13 mouse cellular contexts compared by ENCODE assay signal in the genomic region with DNA sequence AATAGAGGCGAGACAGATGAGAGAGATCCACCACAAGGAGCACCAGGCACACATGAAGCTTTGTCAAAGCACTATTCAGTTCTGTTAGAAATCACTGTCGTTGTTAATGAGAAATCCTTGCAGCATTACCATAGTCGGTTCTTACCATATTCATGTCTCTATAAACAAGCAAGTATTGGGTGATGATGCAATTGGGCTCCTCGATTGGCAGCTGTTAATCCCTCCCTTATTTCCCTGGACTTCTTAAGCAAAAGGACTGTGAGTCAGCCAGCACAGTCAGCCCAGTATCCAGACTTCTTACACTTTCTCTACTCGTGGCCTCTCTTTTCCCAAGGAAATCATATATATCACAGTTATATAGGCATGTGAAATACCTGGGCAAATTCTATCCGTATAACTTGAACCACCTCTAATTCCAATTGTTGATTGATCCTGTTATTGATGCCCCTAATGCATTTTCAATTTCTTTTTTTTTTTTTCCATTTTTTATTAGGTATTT.
"Had no signal": no experiment of that assay in that cellular context is flagged by ENCODE, and none has a peak within 500 bp of the region (broad histone marks: within the 10 kb centered on the region; RNA-seq: fewer than 3 reads in every experiment).

No protein-coding gene starts in this region.

- H3K27ac ChIP-seq: midbrain, embryonic 10.5 days; midbrain, embryonic 12.5 days; neural tube, embryonic 12.5 days had no signal

- DNase-seq: lung, adult 18-20 months; lung, embryonic 14.5 days; lung, postnatal 10 days; lung, postnatal 4 days; midbrain, embryonic 14.5 days; right cerebral cortex, postnatal 14 days; thymus, adult 18-20 months; thymus, postnatal 14 days; thymus, postnatal 36 days had no signal

- ATAC-seq: midbrain, embryonic 16.5 days had no signal

- H3K27me3 ChIP-seq: midbrain, embryonic 12.5 days; neural tube, embryonic 12.5 days had no signal

- H3K36me3 ChIP-seq: midbrain, embryonic 10.5 days; midbrain, embryonic 12.5 days; neural tube, embryonic 12.5 days had no signal

- H3K4me3 ChIP-seq: midbrain, embryonic 10.5 days; midbrain, embryonic 12.5 days; neural tube, embryonic 12.5 days had no signal

- H3K9ac ChIP-seq: lung, embryonic 14.5 days; midbrain, embryonic 12.5 days; neural tube, embryonic 12.5 days had no signal

- H3K9me3 ChIP-seq: midbrain, embryonic 10.5 days; midbrain, embryonic 12.5 days; neural tube, embryonic 12.5 days had no signal

- H3K4me1 ChIP-seq: midbrain, embryonic 10.5 days; midbrain, embryonic 12.5 days; neural tube, embryonic 12.5 days had no signal

- H3K4me2 ChIP-seq: lung, embryonic 14.5 days; midbrain, embryonic 12.5 days; neural tube, embryonic 12.5 days had no signal
